Mouse (Mus musculus) CD4-positive, CD25-positive, alpha-beta regulatory T cell, adult 4 months (primary cell): ENCODE data around the gene Cd55. TPM values are rescaled to one million over a fixed set of nuclear protein-coding genes. Genes with fewer than 3 reads are reported as not detected.
"Not testable (repeated sequence)": the region's sequence is repeated elsewhere in the genome, so short reads cannot be mapped to it uniquely, and the experiment has no call there.

Experiments
- ATAC-seq: one replicate; pipeline ENCODE4 v1.8.0; 2017
- polyA plus RNA-seq, 2 experiments: library from polyadenylated mRNA; unstranded; fragments of 100-300 nt; shearing (Covaris generic); gene quantifications; one replicate each; pipeline ENCODE4 v1.2.1; 2017

The Cd55 gene
- 10 to 100 TPM; 32.3 to 39.3 TPM for polyA plus RNA-seq

- ATAC-seq = peak; percentile 90
Measured at GRCm38 (mm10) chr1:130462084-130462861, at the start of gene Cd55. TSS of gene Cd55 (minus strand) at chr1:130462744.

GRCm38 (mm10) chr1:130511823-130512370 is 49.4 kb upstream of the Cd55 start:
- ATAC-seq = no peak

GRCm38 (mm10) chr1:130508957-130509350 is 46.4 kb upstream of the Cd55 start:
- peak; percentile 8 for ATAC-seq

- peak; percentile 99 for ATAC-seq
Measured at GRCm38 (mm10) chr1:130508030-130508956, 45.7 kb upstream of the Cd55 start.

- no peak for ATAC-seq
Measured at GRCm38 (mm10) chr1:130507408-130507807, 44.9 kb upstream of the Cd55 start.

GRCm38 (mm10) chr1:130499962-130500361 is 37.4 kb upstream of the Cd55 start:
- ATAC-seq = no peak

GRCm38 (mm10) chr1:130498331-130498730 is 35.8 kb upstream of the Cd55 start:
- no peak for ATAC-seq

GRCm38 (mm10) chr1:130486816-130487545 is 24.4 kb upstream of the Cd55 start:
- ATAC-seq = no peak

GRCm38 (mm10) chr1:130485828-130486620 is 23.5 kb upstream of the Cd55 start:
- ATAC-seq = no peak

GRCm38 (mm10) chr1:130485376-130485775 is 22.8 kb upstream of the Cd55 start:
- no peak for ATAC-seq

- ATAC-seq = peak; percentile 99
Measured at GRCm38 (mm10) chr1:130474936-130475335, 12.4 kb upstream of the Cd55 start.

- ATAC-seq = peak; percentile 30
Measured at GRCm38 (mm10) chr1:130474226-130474625, 11.7 kb upstream of the Cd55 start.

- no peak for ATAC-seq
Measured at GRCm38 (mm10) chr1:130470074-130470473, 7.5 kb upstream of the Cd55 start.

GRCm38 (mm10) chr1:130467453-130467852 is 4.9 kb upstream of the Cd55 start:
- ATAC-seq = no peak

GRCm38 (mm10) chr1:130464173-130464572 is 1.6 kb upstream of the Cd55 start:
- no peak for ATAC-seq

- ATAC-seq = no peak
Measured at GRCm38 (mm10) chr1:130462867-130463266, 323 bp upstream of the Cd55 start.

- no peak for ATAC-seq
Measured at GRCm38 (mm10) chr1:130455111-130455510, 7.4 kb downstream of the Cd55 start.

- not testable (repeated sequence) for ATAC-seq
Measured at GRCm38 (mm10) chr1:130442930-130443329, 19.6 kb downstream of the Cd55 start.

GRCm38 (mm10) chr1:130430920-130431319 is 31.6 kb downstream of the Cd55 start:
- ATAC-seq = no peak

- ATAC-seq = not testable (repeated sequence)
Measured at GRCm38 (mm10) chr1:130428667-130429066, 33.9 kb downstream of the Cd55 start.

- not testable (repeated sequence) for ATAC-seq
Measured at GRCm38 (mm10) chr1:130427175-130427853, 35.2 kb downstream of the Cd55 start.
